Mouse (Mus musculus) splenic B cell, adult 2 months (primary cell): ENCODE measurements around the gene L1cam.
A peak's percentile ranks its signal among the peaks of the same experiment; 100 is the strongest.

Experiments used
- DNase-seq: peaks from one replicate; pipeline ENCODE4 v3.0.0-alpha.2; 2011; ENCODE audit warnings: low read depth, low spot score
- H3K27me3 ChIP-seq: 2 replicates; pipeline ENCODE4 v1.6.1; 2012; ENCODE audit warnings: mild to moderate bottlenecking, low read length, moderate library complexity, mixed read lengths; ENCODE audit not compliant: control insufficient read depth, poor library complexity, insufficient read depth, severe bottlenecking
- H3K36me3 ChIP-seq: 2 replicates; pipeline ENCODE4 v1.6.1; 2012; ENCODE audit warnings: mild to moderate bottlenecking, low read length, moderate library complexity, mixed read lengths; ENCODE audit not compliant: control insufficient read depth, poor library complexity, insufficient read depth, severe bottlenecking

L1cam gene

DNA sequence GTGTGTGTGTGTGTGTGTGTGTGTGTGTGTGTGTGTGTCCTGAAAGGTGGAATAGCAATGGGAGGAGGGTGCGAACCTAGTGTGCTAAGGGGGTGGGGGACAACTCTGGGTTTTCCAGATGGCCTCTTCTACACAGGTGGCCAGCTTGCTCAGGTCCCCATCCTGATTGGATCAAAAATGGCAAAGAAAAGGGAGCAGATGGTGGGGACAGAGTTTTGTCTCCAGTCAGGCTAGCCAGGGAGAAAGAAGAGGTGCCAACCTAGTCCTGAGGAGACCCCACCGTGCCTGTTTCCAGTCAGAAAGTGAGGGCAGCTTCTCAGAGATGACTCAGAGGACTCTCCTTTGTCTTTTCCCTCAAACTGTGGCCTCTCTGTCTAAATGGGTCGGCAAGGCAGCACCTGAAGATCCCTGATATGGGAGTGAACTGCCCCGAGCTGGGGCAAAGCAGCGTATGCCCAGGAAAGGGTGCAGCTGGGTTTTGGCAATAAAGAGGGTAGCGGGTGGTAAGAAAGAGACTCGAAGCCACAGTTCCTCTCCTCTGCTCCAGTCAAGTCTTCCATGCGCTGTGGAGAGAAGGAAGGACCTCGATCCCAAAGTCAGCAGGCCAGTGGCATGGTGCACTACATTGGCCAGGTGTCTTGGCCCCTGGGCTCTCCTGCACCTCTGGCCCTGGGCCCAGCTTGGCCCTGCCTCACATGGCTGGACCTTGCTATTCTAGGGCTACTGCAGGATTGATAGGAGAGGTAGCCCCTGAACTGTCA is 41.4 kb downstream of the L1cam start:
- no peaks in the 10 kb centered on the region for H3K27me3 ChIP-seq
- no peak for DNase-seq

DNA sequence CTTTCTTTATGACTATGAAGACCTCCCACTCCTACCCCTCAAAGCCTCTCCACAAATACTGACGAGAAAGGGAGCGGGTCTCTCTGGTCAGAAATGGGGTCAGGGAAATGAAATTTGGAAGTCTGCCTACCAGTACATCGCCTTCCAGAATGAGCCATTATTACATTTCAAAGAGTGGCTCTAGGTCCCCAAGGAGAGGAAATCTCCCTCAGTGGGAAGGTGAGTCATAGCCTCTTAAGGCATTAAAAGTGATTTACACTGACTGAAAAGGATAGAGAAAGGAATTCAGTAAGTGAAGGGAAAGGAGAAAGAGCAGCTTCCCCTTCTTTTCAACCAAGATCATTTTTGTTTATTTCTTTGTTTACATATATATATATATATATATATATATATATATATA is 59.2 kb downstream of the L1cam start:
- no peak for DNase-seq
- H3K36me3 ChIP-seq, result no peaks in the 10 kb centered on the region
- no peaks in the 10 kb centered on the region for H3K27me3 ChIP-seq

More for the DNA sequence above, 41.4 kb downstream of the L1cam start:
- H3K36me3 ChIP-seq, result no peaks in the 10 kb centered on the region

DNA sequence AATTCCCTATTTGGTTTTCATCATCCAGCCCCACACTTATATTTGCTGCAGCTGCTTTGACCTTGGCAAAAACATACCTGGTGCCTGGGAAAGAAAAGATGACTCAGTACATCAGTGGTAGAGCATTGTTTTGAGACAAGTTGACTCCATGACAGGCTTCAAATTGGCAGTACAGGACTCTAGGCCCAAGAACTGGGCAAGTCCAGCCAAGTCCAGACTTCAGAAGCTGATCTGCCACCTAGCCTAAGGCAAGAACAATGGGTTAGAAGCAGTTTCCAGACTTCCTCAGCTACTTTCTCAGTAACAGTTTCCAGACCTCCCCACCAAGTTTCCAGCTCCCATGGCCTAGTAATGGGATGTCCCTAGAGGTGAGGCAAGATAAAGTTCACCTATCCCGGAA is 60.2 kb downstream of the L1cam start:
- no peak for DNase-seq
- Histone ChIP-seq H3K27me3 (no peaks in the 10 kb centered on the region), H3K36me3 (no peaks in the 10 kb centered on the region)

DNA sequence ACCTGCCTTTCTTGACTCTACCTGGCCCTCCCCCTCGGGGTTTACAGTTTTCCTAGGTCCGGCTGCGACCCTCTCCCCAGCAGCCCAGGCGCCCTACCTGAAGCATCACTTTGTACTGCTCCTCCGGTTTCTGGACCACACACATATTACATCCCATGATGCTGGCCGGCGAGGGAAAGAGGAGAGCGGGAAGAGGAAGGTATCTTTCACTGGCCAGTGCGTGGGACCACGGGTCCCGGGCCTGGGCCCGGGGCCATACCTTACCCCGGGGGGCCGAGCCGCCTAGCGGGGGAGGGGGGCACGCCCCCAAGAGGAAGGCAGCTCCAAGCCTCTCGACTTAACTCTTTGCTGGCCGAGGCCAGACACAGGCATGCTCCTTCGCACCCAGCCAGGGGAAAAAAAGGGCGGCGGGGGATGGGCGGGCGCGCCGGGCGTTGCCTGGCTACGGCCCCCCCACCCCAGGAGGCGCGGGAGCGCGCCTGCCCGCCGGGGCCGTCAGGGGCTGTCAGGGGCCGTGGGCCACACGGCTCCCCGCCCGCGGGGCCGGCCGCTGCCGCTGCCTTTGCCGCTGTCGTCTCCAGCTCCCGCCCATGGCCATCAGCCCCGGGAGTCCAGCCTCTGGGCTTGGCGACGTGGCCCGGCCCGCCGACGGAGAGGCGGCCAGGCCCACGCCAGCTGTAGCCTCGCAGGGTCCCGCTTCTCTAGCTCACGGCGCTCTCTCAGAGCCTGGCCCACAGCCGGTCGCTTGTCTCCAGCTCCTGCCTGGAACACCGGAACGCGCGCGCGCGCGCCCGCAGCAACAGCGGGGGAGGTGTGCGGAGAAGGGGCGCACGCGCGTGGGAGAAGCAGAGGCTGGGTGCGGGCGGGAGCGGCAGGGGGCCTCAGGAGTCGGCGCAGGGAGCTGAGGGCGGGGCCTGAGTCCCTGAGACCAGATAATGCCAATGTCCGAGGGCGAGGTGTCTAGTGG is 71.4 kb downstream of the L1cam start, which contains the start of gene Pdzd4:
Gene Pdzd4, minus strand, starts transcription at position 785 of the 967 bp plus-strand sequence.
- no peaks in the 10 kb centered on the region for H3K27me3 ChIP-seq
- peak; percentile 27 for DNase-seq
- H3K36me3 ChIP-seq, result no peaks in the 10 kb centered on the region

DNA sequence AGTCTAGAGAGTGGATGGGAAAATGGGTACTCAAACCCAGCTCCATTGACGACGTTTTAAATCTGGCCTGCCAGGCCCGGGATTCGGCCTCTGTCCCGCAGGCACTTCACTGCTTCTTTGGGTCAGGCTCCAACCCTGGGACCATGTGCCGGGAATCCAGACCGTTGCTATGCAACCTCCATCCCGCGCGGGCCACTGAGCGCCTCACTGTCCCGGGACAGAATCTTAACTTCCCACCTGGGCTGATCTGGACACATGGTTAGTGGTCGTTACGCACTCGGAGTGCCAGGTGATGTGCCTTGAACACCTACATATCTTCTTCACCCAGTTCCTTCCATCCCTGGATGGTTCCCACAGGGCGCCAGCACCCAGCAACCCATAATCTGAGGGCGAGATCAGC is 72.2 kb downstream of the L1cam start:
- Histone ChIP-seq H3K27me3 (no peaks in the 10 kb centered on the region), H3K36me3 (no peaks in the 10 kb centered on the region)
- no peak for DNase-seq

DNA sequence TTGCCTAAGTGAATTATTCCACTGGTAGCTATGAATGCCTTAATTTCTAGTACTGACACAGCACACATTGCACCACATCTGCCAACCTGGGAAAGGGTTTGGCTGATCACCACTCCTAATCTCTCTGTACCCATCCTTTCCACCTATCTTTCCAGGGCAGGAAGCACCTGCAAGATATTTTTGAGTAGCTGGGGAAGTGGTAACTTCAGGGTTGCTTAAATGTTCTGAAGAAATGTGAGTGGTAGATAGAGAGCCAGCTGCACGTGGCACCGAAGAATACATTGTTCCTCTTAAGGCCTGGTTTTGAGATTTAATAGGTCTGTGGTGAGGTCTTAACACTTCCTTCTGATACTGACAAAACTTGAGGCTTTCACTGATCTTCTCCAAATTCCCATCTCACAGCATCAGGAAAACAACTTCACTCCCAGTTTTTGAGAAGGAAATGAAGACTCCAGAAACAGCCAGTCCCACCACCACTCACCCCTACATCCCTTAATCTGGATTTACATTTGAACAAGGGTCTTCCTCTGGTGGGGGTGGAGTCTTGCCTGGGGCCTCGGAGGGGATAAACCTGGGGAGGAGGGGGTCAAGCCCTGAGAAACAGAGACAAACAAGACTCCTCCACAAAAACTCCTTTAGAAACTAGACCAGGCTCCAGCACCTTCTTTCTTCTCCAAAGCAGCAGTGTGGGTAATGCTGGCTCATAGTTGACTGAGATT is 79.2 kb downstream of the L1cam start:
- Histone ChIP-seq H3K36me3 (no peaks in the 10 kb centered on the region), H3K27me3 (no peaks in the 10 kb centered on the region)
- no peak for DNase-seq

DNA sequence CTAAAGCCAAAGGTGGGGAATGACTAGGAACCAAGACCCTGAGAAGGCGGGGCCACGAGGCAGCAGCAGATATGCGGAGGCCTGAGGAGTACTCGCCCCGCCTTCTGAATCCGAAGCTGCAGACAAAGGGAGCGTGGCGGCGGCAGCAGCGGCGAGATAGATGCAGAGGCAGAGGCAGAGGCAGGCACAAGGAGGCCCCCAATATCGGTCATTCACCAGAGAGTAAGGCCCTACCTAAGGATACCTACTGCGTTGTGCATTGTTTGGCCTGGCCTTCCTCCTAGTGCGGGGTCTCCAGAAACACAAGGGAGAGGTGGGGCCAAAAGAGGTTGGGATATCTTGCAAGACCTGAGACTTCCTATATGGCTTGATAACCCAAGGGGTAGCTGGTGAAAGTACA is 80.8 kb downstream of the L1cam start:
- DNase-seq, result no peak

DNA sequence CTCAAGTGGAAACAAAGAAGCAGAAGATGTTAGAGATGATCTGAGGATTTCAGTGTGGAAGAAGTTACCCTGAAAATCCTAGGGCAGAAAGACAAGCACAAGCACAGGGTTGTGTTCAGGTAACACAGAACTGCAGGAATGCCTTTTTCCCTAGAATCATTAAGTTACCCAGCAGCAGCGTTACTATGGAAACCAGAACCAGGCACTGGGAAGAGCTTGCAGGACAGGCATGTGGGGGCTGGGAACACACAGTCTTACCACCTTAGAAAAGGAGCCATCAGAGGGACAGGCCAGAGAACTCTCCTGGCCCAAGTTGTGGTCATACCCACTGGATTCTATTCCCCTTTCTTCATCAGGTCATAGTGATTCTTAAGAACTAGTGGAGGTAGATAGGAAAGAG is 90.1 kb downstream of the L1cam start:
- H3K36me3 ChIP-seq, result no peaks in the 10 kb centered on the region
- no peaks in the 10 kb centered on the region for H3K27me3 ChIP-seq
- DNase-seq, result no peak

More for the DNA sequence above, 80.8 kb downstream of the L1cam start:
- H3K36me3 ChIP-seq, result no peaks in the 10 kb centered on the region
- no peaks in the 10 kb centered on the region for H3K27me3 ChIP-seq
